ENCODE assay signal across 8 mouse cellular contexts in genomic region chr1:36472106-36472440, GRCm38 (mm10). TPM values are rescaled to one million over a fixed set of nuclear protein-coding genes. Genes with fewer than 3 reads are reported as not detected.
A peak's percentile ranks its signal among the peaks of the same experiment; 100 is the strongest.
DNase-seq lines count a peak whose midpoint lies in the region; ATAC-seq and TF ChIP-seq lines count a peak whose summit lies in the region.

No protein-coding gene starts in this region.

- no peaks in the 10 kb centered on the region for H3K9me3 ChIP-seq in heart, embryonic 10.5 days
- no peaks in the 10 kb centered on the region for H3K9me3 ChIP-seq in intestine, postnatal 0 days (ENCODE audit: control insufficient read depth)
- no peaks in the 10 kb centered on the region for H3K9me3 ChIP-seq in neural tube, embryonic 14.5 days (ENCODE audit: control insufficient read depth, low read length)

- H3K36me3 ChIP-seq in heart, embryonic 10.5 days: no peaks in the 10 kb centered on the region
- H3K36me3 ChIP-seq in intestine, postnatal 0 days (ENCODE audit: control insufficient read depth, insufficient read depth): no peaks in the 10 kb centered on the region; the same call in 1 of the 2 replicates
- H3K36me3 ChIP-seq in neural tube, embryonic 14.5 days (ENCODE audit: control insufficient read depth, insufficient read depth, low read length): no peaks in the 10 kb centered on the region

- WGBS in heart, embryonic 10.5 days: 14% methylated on average over 18 of the region's 18 CpGs
- WGBS in intestine, postnatal 0 days: 8% methylated on average over 18 of the region's 18 CpGs
- WGBS in neural tube, embryonic 14.5 days: 15% methylated on average over 18 of the region's 18 CpGs

- peak overlapping the region; percentile 73 for H3K4me3 ChIP-seq in heart, embryonic 10.5 days
- peak overlapping the region; percentile 72 for H3K4me3 ChIP-seq in intestine, postnatal 0 days (ENCODE audit: low read depth, low read length)
- peak overlapping the region; percentile 65 for H3K4me3 ChIP-seq in neural tube, embryonic 14.5 days (ENCODE audit: low read depth, low read length)

- H3K27ac ChIP-seq in heart, embryonic 10.5 days: peak overlapping the region; percentile 90
- H3K27ac ChIP-seq in intestine, postnatal 0 days (ENCODE audit: low read depth, low read length): 0 out of 2 replicates have a peak overlapping the region, but pooled peaks have one; percentile 91
- H3K27ac ChIP-seq in neural tube, embryonic 14.5 days (ENCODE audit: low read depth, low read length): no peak overlapping the region

- no peak for DNase-seq in heart, embryonic 10.5 days (ENCODE audit: low spot score)
- DNase-seq in heart, adult 18-20 months: no peak
- DNase-seq in thymus, postnatal 25 days: peak; percentile 45
- no peak for DNase-seq in thymus, postnatal 4 days
- no peak for DNase-seq in urinary bladder, postnatal 25 days (ENCODE audit: low spot score)

- peak overlapping the region; percentile 88 for H3K4me2 ChIP-seq in intestine, postnatal 0 days (replicated peaks; ENCODE audit: low read depth)
- peak overlapping the region; percentile 81 for H3K4me2 ChIP-seq in neural tube, embryonic 14.5 days (ENCODE audit: low read depth, low read length)

- H3K9ac ChIP-seq in intestine, postnatal 0 days (ENCODE audit: low read depth, low read length): peak overlapping the region; percentile 74
- peak overlapping the region; percentile 71 for H3K9ac ChIP-seq in neural tube, embryonic 14.5 days (replicated peaks; ENCODE audit: low read depth, low read length)

- H3K4me1 ChIP-seq in heart, embryonic 10.5 days: peaks cover 50% of the 10 kb centered on the region
- peaks cover 22% of the 10 kb centered on the region for H3K4me1 ChIP-seq in intestine, postnatal 0 days (replicated peaks; ENCODE audit: control insufficient read depth, insufficient read depth, low read length)
- peaks cover 42% of the 10 kb centered on the region for H3K4me1 ChIP-seq in neural tube, embryonic 14.5 days (ENCODE audit: control insufficient read depth, insufficient read depth, low read length)

- no peaks in the 10 kb centered on the region for H3K27me3 ChIP-seq in heart, embryonic 10.5 days (ENCODE audit: insufficient read depth, poor library complexity, severe bottlenecking)
- no peaks in the 10 kb centered on the region for H3K27me3 ChIP-seq in intestine, postnatal 0 days (replicated peaks; ENCODE audit: control insufficient read depth, insufficient read depth, low read length)
- no peaks in the 10 kb centered on the region for H3K27me3 ChIP-seq in neural tube, embryonic 14.5 days (ENCODE audit: control insufficient read depth, insufficient read depth, low read length)

- no peak for TF ChIP-seq CTCF in intestine, postnatal 0 days (IDR thresholded peaks at IDR 0.05; ENCODE audit: low read depth)

- peak; percentile 4 for ATAC-seq in intestine, postnatal 0 days
- no peak; the same call in 1 of the 2 replicates for ATAC-seq in neural tube, embryonic 14.5 days (ENCODE audit: low read depth)
- ATAC-seq in megakaryocyte progenitor cell, adult 5-6 weeks (replicated peaks; ENCODE audit: poor library complexity): no peak

RNA-seq across cellular contexts. Expression of gene Cnnm4, which starts 0.7 kb away (rescaled TPM):
- 7.1 and 8.6 TPM in 2 replicates for polyA plus RNA-seq in heart, embryonic 10.5 days (2016; fragmentation: Nextera tagmentation; extraction: Ambion mirVana)
- 1 to 10 TPM; 3.8 to 4.3 TPM for total RNA-seq in heart, adult 18-20 months (2021)
- polyA plus RNA-seq in intestine, postnatal 0 days (2015; fragmentation: Nextera tagmentation; extraction: Ambion mirVana): 17.4 and 18.4 TPM in 2 replicates
- polyA plus RNA-seq in neural tube, embryonic 14.5 days (2014; fragmentation: Nextera tagmentation; extraction: Ambion mirVana): 8.8 and 9.8 TPM in 2 replicates
- total RNA-seq in megakaryocyte progenitor cell, adult 5-6 weeks (2015): 10.0 and 12.1 TPM in 2 replicates
- total RNA-seq in megakaryocyte progenitor cell, adult 5-6 weeks (2017): 7.0 and 8.4 TPM in 2 replicates

RNA-seq across cellular contexts. Expression of gene Lman2l, which starts 27.0 kb away (rescaled TPM):
- 53.7 and 57.8 TPM in 2 replicates for polyA plus RNA-seq in heart, embryonic 10.5 days (2016; fragmentation: Nextera tagmentation; extraction: Ambion mirVana)
- 10 to 100 TPM; 26.8 to 29.5 TPM for total RNA-seq in heart, adult 18-20 months (2021)
- 10.5 and 11.2 TPM in 2 replicates for polyA plus RNA-seq in intestine, postnatal 0 days (2015; fragmentation: Nextera tagmentation; extraction: Ambion mirVana)
- 46.2 and 49.3 TPM in 2 replicates for polyA plus RNA-seq in neural tube, embryonic 14.5 days (2014; fragmentation: Nextera tagmentation; extraction: Ambion mirVana)
- 17.0 and 23.0 TPM in 2 replicates for total RNA-seq in megakaryocyte progenitor cell, adult 5-6 weeks (2015)
- 6.5 and 7.1 TPM in 2 replicates for total RNA-seq in megakaryocyte progenitor cell, adult 5-6 weeks (2017)

RNA-seq across cellular contexts. Expression of gene Cnnm3, which starts 39.6 kb away (rescaled TPM):
- polyA plus RNA-seq in heart, embryonic 10.5 days (2016; fragmentation: Nextera tagmentation; extraction: Ambion mirVana): 1.5 and 2.5 TPM in 2 replicates
- total RNA-seq in heart, adult 18-20 months (2021): 10 to 100 TPM; 13.1 to 16.6 TPM
- 2.5 and 2.6 TPM in 2 replicates for polyA plus RNA-seq in intestine, postnatal 0 days (2015; fragmentation: Nextera tagmentation; extraction: Ambion mirVana)
- 5.4 and 9.4 TPM in 2 replicates for polyA plus RNA-seq in neural tube, embryonic 14.5 days (2014; fragmentation: Nextera tagmentation; extraction: Ambion mirVana)
- total RNA-seq in megakaryocyte progenitor cell, adult 5-6 weeks (2015): 13.0 and 15.2 TPM in 2 replicates
- total RNA-seq in megakaryocyte progenitor cell, adult 5-6 weeks (2017): 8.0 and 13.0 TPM in 2 replicates
